8 mouse cellular contexts compared by ENCODE assay signal in genomic region chr2:102450761-102451670, GRCm38 (mm10). TPM values are rescaled to one million over a fixed set of nuclear protein-coding genes. Genes with fewer than 3 reads are reported as not detected.
DNase-seq lines count a peak whose midpoint lies in the region; ATAC-seq and TF ChIP-seq lines count a peak whose summit lies in the region.

No protein-coding gene starts in this region.

- no peak for ATAC-seq in erythroblast, adult 5-6 weeks (replicated peaks; ENCODE audit: low FRiP score, poor library complexity, severe bottlenecking)
- peak; percentile 68 for ATAC-seq in intestine, embryonic 15.5 days
- peak; percentile 65 for ATAC-seq in midbrain, embryonic 15.5 days (replicated peaks)
- ATAC-seq in stomach, embryonic 15.5 days (ENCODE audit: insufficient read depth, low FRiP score, low read depth) = peak; percentile 34

- peaks cover 2% of the 10 kb centered on the region; the same call in 1 of the 2 replicates for H3K9me3 ChIP-seq in erythroblast, embryonic 14.5 days (ENCODE audit: control insufficient read depth, low read length)
- H3K9me3 ChIP-seq in intestine, embryonic 15.5 days = no peaks in the 10 kb centered on the region
- no peaks in the 10 kb centered on the region for H3K9me3 ChIP-seq in limb, embryonic 10.5 days (replicated peaks)
- H3K9me3 ChIP-seq in midbrain, embryonic 15.5 days = no peaks in the 10 kb centered on the region
- no peaks in the 10 kb centered on the region for H3K9me3 ChIP-seq in stomach, embryonic 15.5 days

- peak; percentile 17 for DNase-seq in gastrocnemius, postnatal 25 days
- peak; percentile 77 for DNase-seq in limb, embryonic 10.5 days (ENCODE audit: low spot score)

- peak overlapping the region; percentile 38 for H3K4me3 ChIP-seq in erythroblast, embryonic 14.5 days (replicated peaks)
- peak overlapping the region; percentile 62 for H3K4me3 ChIP-seq in cortical plate, adult 2 months (ENCODE audit: insufficient read depth, low read length)
- H3K4me3 ChIP-seq in intestine, embryonic 15.5 days (replicated peaks) = peak overlapping the region; percentile 76
- H3K4me3 ChIP-seq in limb, embryonic 10.5 days = peak overlapping the region; percentile 82
- peak overlapping the region; percentile 65 for H3K4me3 ChIP-seq in midbrain, embryonic 15.5 days
- H3K4me3 ChIP-seq in stomach, embryonic 15.5 days (replicated peaks) = peak overlapping the region; percentile 73

- TF ChIP-seq CTCF in cortical plate, adult 2 months (IDR thresholded peaks at IDR 0.05; ENCODE audit: extremely low read depth, insufficient read depth, low read length) = no peak

- peak overlapping the region; percentile 74 for H3K9ac ChIP-seq in intestine, embryonic 15.5 days
- H3K9ac ChIP-seq in midbrain, embryonic 15.5 days = peak overlapping the region; percentile 81
- H3K9ac ChIP-seq in stomach, embryonic 15.5 days = peak overlapping the region; percentile 70

- H3K4me2 ChIP-seq in intestine, embryonic 15.5 days (replicated peaks) = peak overlapping the region; percentile 100
- peak overlapping the region; percentile 87 for H3K4me2 ChIP-seq in midbrain, embryonic 15.5 days
- peak overlapping the region; percentile 96 for H3K4me2 ChIP-seq in stomach, embryonic 15.5 days

- H3K27me3 ChIP-seq in erythroblast, embryonic 14.5 days (ENCODE audit: control insufficient read depth) = peaks cover 57% of the 10 kb centered on the region
- no peaks in the 10 kb centered on the region for H3K27me3 ChIP-seq in intestine, embryonic 15.5 days (replicated peaks)
- H3K27me3 ChIP-seq in limb, embryonic 10.5 days (ENCODE audit: low read depth, poor library complexity, severe bottlenecking) = 0 out of 2 replicates have a peak, but pooled peaks cover 7% of the 10 kb centered on the region
- 0 out of 2 replicates have a peak, but pooled peaks cover 2% of the 10 kb centered on the region for H3K27me3 ChIP-seq in midbrain, embryonic 15.5 days (replicated peaks)
- no peaks in the 10 kb centered on the region for H3K27me3 ChIP-seq in stomach, embryonic 15.5 days (replicated peaks)

- no peak for TF ChIP-seq POLR2A in cortical plate, adult 2 months (IDR thresholded peaks at IDR 0.05; ENCODE audit: extremely low read depth, insufficient read depth, low read length)

- peaks cover 4% of the 10 kb centered on the region; the same call in 1 of the 2 replicates for H3K4me1 ChIP-seq in erythroblast, embryonic 14.5 days (ENCODE audit: control insufficient read depth)
- H3K4me1 ChIP-seq in cortical plate, adult 2 months (ENCODE audit: control insufficient read depth, insufficient read depth, low read length) = no peaks in the 10 kb centered on the region
- peaks cover 17% of the 10 kb centered on the region for H3K4me1 ChIP-seq in intestine, embryonic 15.5 days (replicated peaks)
- peaks cover 44% of the 10 kb centered on the region for H3K4me1 ChIP-seq in limb, embryonic 10.5 days
- peaks cover 26% of the 10 kb centered on the region for H3K4me1 ChIP-seq in midbrain, embryonic 15.5 days
- H3K4me1 ChIP-seq in stomach, embryonic 15.5 days = peaks cover 13% of the 10 kb centered on the region

- no peaks in the 10 kb centered on the region for H3K36me3 ChIP-seq in erythroblast, embryonic 14.5 days (ENCODE audit: control insufficient read depth)
- no peaks in the 10 kb centered on the region for H3K36me3 ChIP-seq in intestine, embryonic 15.5 days
- H3K36me3 ChIP-seq in limb, embryonic 10.5 days = 0 out of 2 replicates have a peak, but pooled peaks cover 2% of the 10 kb centered on the region
- no peaks in the 10 kb centered on the region for H3K36me3 ChIP-seq in midbrain, embryonic 15.5 days (replicated peaks)
- H3K36me3 ChIP-seq in stomach, embryonic 15.5 days = no peaks in the 10 kb centered on the region

- H3K27ac ChIP-seq in cortical plate, adult 2 months (ENCODE audit: insufficient read depth, low read length) = peak overlapping the region; percentile 76
- peak overlapping the region; percentile 84 for H3K27ac ChIP-seq in intestine, embryonic 15.5 days
- peak overlapping the region; percentile 97 for H3K27ac ChIP-seq in limb, embryonic 10.5 days
- H3K27ac ChIP-seq in midbrain, embryonic 15.5 days = peak overlapping the region; percentile 94
- peak overlapping the region; percentile 86 for H3K27ac ChIP-seq in stomach, embryonic 15.5 days

- WGBS in intestine, embryonic 15.5 days = under 1% methylated on average over 109 of the region's 109 CpGs
- WGBS in limb, embryonic 10.5 days = under 1% methylated on average over 109 of the region's 109 CpGs
- under 1% methylated on average over 106 of the region's 109 CpGs for WGBS in midbrain, embryonic 15.5 days
- under 1% methylated on average over 108 of the region's 109 CpGs for WGBS in stomach, embryonic 15.5 days

RNA-seq across cellular contexts. Expression of gene Fjx1, which starts 1.3 kb away (rescaled TPM):
- polyA plus RNA-seq in erythroblast, embryonic 14.5 days (2012) = 0.03 TPM in 1 of 2 replicates, not detected in the other
- total RNA-seq in erythroblast, adult 5-6 weeks (2015; ENCODE audit: low replicate concordance) = not detected in 2 replicates
- total RNA-seq in erythroblast, adult 5-6 weeks (2017; ENCODE audit: low replicate concordance) = not detected in 2 replicates
- polyA plus RNA-seq in cortical plate, adult 2 months (2012; rRNA removed) = 55.2 and 59.7 TPM in 2 replicates
- total RNA-seq in gastrocnemius, postnatal 25 days (2021) = 1 to 10 TPM in 1 of 2 experiments, under 1 TPM in 1; 0.77 to 1.0 TPM
- polyA plus RNA-seq in intestine, embryonic 15.5 days (2015; fragmentation: Nextera tagmentation; extraction: Ambion mirVana) = 6.7 and 7.8 TPM in 2 replicates
- 16.0 and 16.4 TPM in 2 replicates for polyA plus RNA-seq in limb, embryonic 10.5 days (2016; fragmentation: Nextera tagmentation; extraction: Ambion mirVana)
- polyA plus RNA-seq in midbrain, embryonic 15.5 days (2015; fragmentation: Nextera tagmentation; extraction: Ambion mirVana) = 35.5 and 37.9 TPM in 2 replicates
- polyA plus RNA-seq in stomach, embryonic 15.5 days (2015; fragmentation: Nextera tagmentation; extraction: Ambion mirVana) = 10.1 and 10.4 TPM in 2 replicates

RNA-seq across cellular contexts. Expression of gene Trim44, which starts 43.4 kb away (rescaled TPM):
- polyA plus RNA-seq in erythroblast, embryonic 14.5 days (2012) = 0.18 and 0.30 TPM in 2 replicates
- 37.2 and 37.7 TPM in 2 replicates for total RNA-seq in erythroblast, adult 5-6 weeks (2015; ENCODE audit: low replicate concordance)
- total RNA-seq in erythroblast, adult 5-6 weeks (2017; ENCODE audit: low replicate concordance) = 42.0 and 69.7 TPM in 2 replicates
- polyA plus RNA-seq in cortical plate, adult 2 months (2012; rRNA removed) = 117 and 123 TPM in 2 replicates
- 10 to 100 TPM; 13.5 to 13.9 TPM for total RNA-seq in gastrocnemius, postnatal 25 days (2021)
- polyA plus RNA-seq in intestine, embryonic 15.5 days (2015; fragmentation: Nextera tagmentation; extraction: Ambion mirVana) = 21.1 and 25.5 TPM in 2 replicates
- 26.3 and 30.3 TPM in 2 replicates for polyA plus RNA-seq in limb, embryonic 10.5 days (2016; fragmentation: Nextera tagmentation; extraction: Ambion mirVana)
- 69.4 and 70.8 TPM in 2 replicates for polyA plus RNA-seq in midbrain, embryonic 15.5 days (2015; fragmentation: Nextera tagmentation; extraction: Ambion mirVana)
- 32.0 and 35.5 TPM in 2 replicates for polyA plus RNA-seq in stomach, embryonic 15.5 days (2015; fragmentation: Nextera tagmentation; extraction: Ambion mirVana)

Comparison
In these comparisons a context has a peak if more than half of its experiments do, and no peak if none do; other contexts are left out.
1. RNA of gene Trim44, which starts 43.4 kb away (polyA plus RNA-seq): 117 to 123 TPM in cortical plate, adult 2 months, 69.4 to 70.8 TPM in midbrain, embryonic 15.5 days, 32.0 to 35.5 TPM in stomach, embryonic 15.5 days, 26.3 to 30.3 TPM in limb, embryonic 10.5 days and 21.1 to 25.5 TPM in intestine, embryonic 15.5 days; 0.18 to 0.30 TPM in erythroblast, embryonic 14.5 days; every median in the first group is over 10 times any median in the second.
2. Peak in every context shown above with its lines, with median percentiles within 50 percentile points of each other: H3K4me3 ChIP-seq, H3K27ac ChIP-seq, H3K4me2 ChIP-seq and H3K9ac ChIP-seq.